Mouse (Mus musculus): ENCODE results near the gene A930033H14Rik.

The A930033H14Rik gene

GRCm38 (mm10) chr10:69237185-69237584 is 24.3 kb upstream of the A930033H14Rik start:
- DNase-seq (ENCODE audit: low read depth, low spot score) = no peak

GRCm38 (mm10) chr10:69225951-69226350 is 13.1 kb upstream of the A930033H14Rik start:
- DNase-seq (ENCODE audit: low read depth, low spot score) = no peak

- no peak for DNase-seq (ENCODE audit: low read depth, low spot score)
Measured at GRCm38 (mm10) chr10:69225471-69225870, 12.6 kb upstream of the A930033H14Rik start.

GRCm38 (mm10) chr10:69224276-69224675 is 11.4 kb upstream of the A930033H14Rik start:
- DNase-seq (ENCODE audit: low read depth, low spot score) = no peak

- no peak for DNase-seq (ENCODE audit: low read depth, low spot score)
Measured at GRCm38 (mm10) chr10:69223232-69223631, 10.3 kb upstream of the A930033H14Rik start.

GRCm38 (mm10) chr10:69221955-69222354 is 9.1 kb upstream of the A930033H14Rik start:
- peak; percentile 6 for DNase-seq (ENCODE audit: low read depth, low spot score)

GRCm38 (mm10) chr10:69221148-69221547 is 8.2 kb upstream of the A930033H14Rik start:
- no peak for DNase-seq (ENCODE audit: low read depth, low spot score)

GRCm38 (mm10) chr10:69220296-69220695 is 7.4 kb upstream of the A930033H14Rik start:
- no peak for DNase-seq (ENCODE audit: low read depth, low spot score)

GRCm38 (mm10) chr10:69219289-69219626 is 6.4 kb upstream of the A930033H14Rik start:
- DNase-seq (ENCODE audit: low read depth, low spot score) = no peak

GRCm38 (mm10) chr10:69218458-69219288 is 5.8 kb upstream of the A930033H14Rik start:
- no peak for DNase-seq (ENCODE audit: low read depth, low spot score)

GRCm38 (mm10) chr10:69217127-69217690 is 4.3 kb upstream of the A930033H14Rik start:
- no peak for DNase-seq (ENCODE audit: low read depth, low spot score)

GRCm38 (mm10) chr10:69213986-69214385 is 1.1 kb upstream of the A930033H14Rik start:
- DNase-seq (ENCODE audit: low read depth, low spot score) = peak; percentile 2

- peak; percentile 46 for DNase-seq (ENCODE audit: low read depth, low spot score)
Measured at GRCm38 (mm10) chr10:69213451-69213877, 566 bp upstream of the A930033H14Rik start.

- DNase-seq (ENCODE audit: low read depth, low spot score) = peak; percentile 34
Measured at GRCm38 (mm10) chr10:69211976-69212375, 922 bp downstream of the A930033H14Rik start.

- DNase-seq (ENCODE audit: low read depth, low spot score) = peak; percentile 13
Measured at GRCm38 (mm10) chr10:69211560-69211959, 1.3 kb downstream of the A930033H14Rik start.

GRCm38 (mm10) chr10:69210659-69211058 is 2.2 kb downstream of the A930033H14Rik start:
- no peak for DNase-seq (ENCODE audit: low read depth, low spot score)

GRCm38 (mm10) chr10:69210006-69210405 is 2.9 kb downstream of the A930033H14Rik start:
- no peak for DNase-seq (ENCODE audit: low read depth, low spot score)

- no peak for DNase-seq (ENCODE audit: low read depth, low spot score)
Measured at GRCm38 (mm10) chr10:69208705-69209104, 4.2 kb downstream of the A930033H14Rik start.

- no peak for DNase-seq (ENCODE audit: low read depth, low spot score)
Measured at GRCm38 (mm10) chr10:69207981-69208630, 4.8 kb downstream of the A930033H14Rik start.

GRCm38 (mm10) chr10:69207481-69207880 is 5.4 kb downstream of the A930033H14Rik start:
- no peak for DNase-seq (ENCODE audit: low read depth, low spot score)

GRCm38 (mm10) chr10:69206081-69206480 is 6.8 kb downstream of the A930033H14Rik start:
- no peak for DNase-seq (ENCODE audit: low read depth, low spot score)

GRCm38 (mm10) chr10:69204677-69205400 is 8.1 kb downstream of the A930033H14Rik start:
- DNase-seq (ENCODE audit: low read depth, low spot score) = peak; percentile 73

Data from 3T3-L1 (cell line).